8 mouse cellular contexts compared by ENCODE assay signal in genomic region chr5:140636316-140637057, GRCm38 (mm10). TPM values are rescaled to one million over a fixed set of nuclear protein-coding genes. Genes with fewer than 3 reads are reported as not detected.
DNase-seq lines count a peak whose midpoint lies in the region; ATAC-seq lines count a peak whose summit lies in the region.

No protein-coding gene starts in this region.

- no peaks in the 10 kb centered on the region for H3K27me3 ChIP-seq in lung, embryonic 15.5 days
- no peaks in the 10 kb centered on the region for H3K27me3 ChIP-seq in liver, embryonic 15.5 days

- H3K4me1 ChIP-seq in lung, embryonic 15.5 days = peaks cover 19% of the 10 kb centered on the region
- peaks cover 23% of the 10 kb centered on the region for H3K4me1 ChIP-seq in brown adipose tissue, adult 24 weeks (ENCODE audit: control insufficient read depth, insufficient read depth, insufficient read length, low read length)
- peaks cover 27% of the 10 kb centered on the region for H3K4me1 ChIP-seq in liver, embryonic 15.5 days (replicated peaks)

- no peaks in the 10 kb centered on the region for H3K9me3 ChIP-seq in lung, embryonic 15.5 days
- H3K9me3 ChIP-seq in liver, embryonic 15.5 days (replicated peaks) = no peaks in the 10 kb centered on the region

- DNase-seq in lung, postnatal 14 days = no peak
- peak; percentile 56 for DNase-seq in thymus, postnatal 14 days
- no peak for DNase-seq in left cerebral cortex, adult 9 months (ENCODE audit: low spot score in 2 of 2)
- DNase-seq in frontal cortex, postnatal 14 days (ENCODE audit: low spot score in 2 of 2) = no peak
- no peak for DNase-seq in cerebellum, adult 11-12 months

- H3K27ac ChIP-seq in lung, embryonic 15.5 days = peak overlapping the region; percentile 9
- H3K27ac ChIP-seq in brown adipose tissue, adult 24 weeks (replicated peaks; ENCODE audit: low read depth, low read length) = peak overlapping the region; percentile 75
- 0 out of 2 replicates have a peak overlapping the region, but pooled peaks have one; percentile 41 for H3K27ac ChIP-seq in liver, embryonic 15.5 days (replicated peaks)

- ATAC-seq in lung, embryonic 15.5 days (ENCODE audit: borderline replicate concordance, extremely low read depth, low FRiP score, low TSS enrichment) = no peak
- ATAC-seq in liver, embryonic 15.5 days (ENCODE audit: insufficient read depth) = no peak

- no peak overlapping the region for H3K4me3 ChIP-seq in lung, embryonic 15.5 days
- H3K4me3 ChIP-seq in brown adipose tissue, adult 24 weeks (ENCODE audit: insufficient read depth, low read depth, low read length) = no peak overlapping the region
- H3K4me3 ChIP-seq in liver, embryonic 15.5 days (replicated peaks) = no peak overlapping the region

- WGBS in lung, embryonic 15.5 days = 80% methylated on average over 7 of the region's 7 CpGs
- 54% methylated on average over 7 of the region's 7 CpGs for WGBS in liver, embryonic 15.5 days (ENCODE audit: insufficient replicate concordance)

- no peak overlapping the region for H3K9ac ChIP-seq in lung, embryonic 15.5 days
- no peak overlapping the region for H3K9ac ChIP-seq in liver, embryonic 15.5 days

- H3K36me3 ChIP-seq in lung, embryonic 15.5 days = peaks cover 67% of the 10 kb centered on the region
- H3K36me3 ChIP-seq in liver, embryonic 15.5 days (replicated peaks) = peaks cover 28% of the 10 kb centered on the region

- H3K4me2 ChIP-seq in lung, embryonic 15.5 days = no peak overlapping the region
- H3K4me2 ChIP-seq in liver, embryonic 15.5 days = no peak overlapping the region

RNA-seq across cellular contexts. Expression of gene Ttyh3, which starts 12.3 kb away (rescaled TPM):
- 38.0 and 39.1 TPM in 2 replicates for polyA plus RNA-seq in lung, embryonic 15.5 days (2015; fragmentation: Nextera tagmentation; extraction: Ambion mirVana)
- 4.8 and 5.2 TPM in 2 replicates for polyA plus RNA-seq in brown adipose tissue, adult 24 weeks (2012; ENCODE audit: insufficient read depth, insufficient read length, missing spikeins)
- polyA plus RNA-seq in liver, embryonic 15.5 days (2015; fragmentation: Nextera tagmentation; extraction: Ambion mirVana) = 6.7 and 7.6 TPM in 2 replicates

RNA-seq across cellular contexts. Expression of gene Lfng, which starts 29.4 kb away (rescaled TPM):
- polyA plus RNA-seq in lung, embryonic 15.5 days (2015; fragmentation: Nextera tagmentation; extraction: Ambion mirVana) = 22.5 and 27.8 TPM in 2 replicates
- polyA plus RNA-seq in brown adipose tissue, adult 24 weeks (2012; ENCODE audit: insufficient read depth, insufficient read length, missing spikeins) = 4.6 and 29.0 TPM in 2 replicates
- 11.0 and 12.9 TPM in 2 replicates for polyA plus RNA-seq in liver, embryonic 15.5 days (2015; fragmentation: Nextera tagmentation; extraction: Ambion mirVana)

Comparison
In these comparisons a context has a peak if more than half of its experiments do, and no peak if none do; other contexts are left out.
1. H3K27ac ChIP-seq: peak in every context shown above with its lines; median percentile 75 in brown adipose tissue, adult 24 weeks; 41 in liver, embryonic 15.5 days; 9 in lung, embryonic 15.5 days.